Mouse (Mus musculus): ENCODE data around the gene 2510009E07Rik. TPM values are rescaled to one million over a fixed set of nuclear protein-coding genes. Genes with fewer than 3 reads are reported as not detected.

Gene 2510009E07Rik
- polyA plus RNA-seq, 1 experiment from 2014 or later: 20.9 TPM

DNA sequence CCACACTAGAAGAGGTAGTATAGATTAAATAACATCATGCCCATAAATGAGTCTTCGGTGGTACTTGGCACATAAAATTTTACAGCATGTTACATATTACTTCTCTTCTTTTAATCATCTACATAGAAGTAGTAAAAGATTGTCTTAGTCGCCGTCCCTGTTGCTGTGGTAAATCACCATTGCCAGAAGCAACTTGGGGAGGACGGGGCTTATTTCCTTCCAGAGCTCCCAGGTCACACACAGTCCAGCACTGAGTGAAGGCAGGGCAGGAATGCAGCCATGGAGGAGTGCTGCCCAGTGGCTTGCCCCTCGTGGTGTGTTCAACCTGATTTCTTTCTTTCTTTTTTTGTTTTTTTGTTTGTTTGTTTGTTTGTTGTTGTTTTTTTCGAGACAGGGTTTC lies 90.1 kb downstream of the 2510009E07Rik start:
- Histone ChIP-seq H3K9me3 (ENCODE audit: control insufficient read depth, low read depth, low read length) (no peaks in the 10 kb centered on the region), H3K4me1 (ENCODE audit: control insufficient read depth, insufficient read depth, low read length) (0 out of 2 replicates have a peak, but pooled peaks cover 9% of the 10 kb centered on the region), H3K36me3 (ENCODE audit: control insufficient read depth, insufficient read depth, low read length) (no peaks in the 10 kb centered on the region), H3K4me2 (replicated peaks; ENCODE audit: low read depth, low read length) (no peak overlapping the region), H3K4me3 (ENCODE audit: low read depth, low read length) (no peak overlapping the region), H3K27me3 (ENCODE audit: control insufficient read depth, insufficient read depth, low read length) (no peaks in the 10 kb centered on the region), H3K27ac (ENCODE audit: low read length) (no peak overlapping the region), H3K9ac (replicated peaks; ENCODE audit: low read depth, low read length) (no peak overlapping the region)
- no peak for ATAC-seq (ENCODE audit: insufficient number of reproducible peaks, insufficient read depth, low FRiP score, low read depth)
- 87% methylated on average over 6 of the region's 6 CpGs for WGBS

Other genes starting within 250 kb of the 2510009E07Rik start
- 2.9 and 4.0 TPM in 2 replicates for gene Ehhadh, start 93.1 kb upstream of the 2510009E07Rik start, polyA plus RNA-seq (2014; fragmentation: Nextera tagmentation; extraction: Ambion mirVana)
- gene Map3k13, start 99.7 kb upstream of the 2510009E07Rik start, polyA plus RNA-seq (2014; fragmentation: Nextera tagmentation; extraction: Ambion mirVana): 0.98 and 1.3 TPM in 2 replicates

Measured in stomach, embryonic 14.5 days (tissue).